Mouse (Mus musculus): Measurements from ENCODE around the gene Ccdc187.

Gene Ccdc187

GRCm38 (mm10) chr2:26214526-26214925 is 79.8 kb downstream of the Ccdc187 start:
- no peak for DNase-seq (ENCODE audit: low read depth, low spot score)

- DNase-seq (ENCODE audit: low read depth, low spot score) = no peak
These were observed 84.8 kb downstream of the Ccdc187 start for GRCm38 (mm10) chr2:26209566-26209965.

- DNase-seq (ENCODE audit: low read depth, low spot score) = peak; percentile 86
These were observed 86.1 kb downstream of the Ccdc187 start, which contains the start of gene Lhx3 for GRCm38 (mm10) chr2:26208126-26208789. TSS of gene Lhx3 (minus strand) at chr2:26208289.

- DNase-seq (ENCODE audit: low read depth, low spot score) = no peak
These were observed 86.8 kb downstream of the Ccdc187 start for GRCm38 (mm10) chr2:26207559-26207958.

- no peak for DNase-seq (ENCODE audit: low read depth, low spot score)
These were observed 88.6 kb downstream of the Ccdc187 start for GRCm38 (mm10) chr2:26205761-26206160.

- peak; percentile 38 for DNase-seq (ENCODE audit: low read depth, low spot score)
These were observed 89.2 kb downstream of the Ccdc187 start for GRCm38 (mm10) chr2:26205126-26205525.

- no peak for DNase-seq (ENCODE audit: low read depth, low spot score)
These were observed 91.4 kb downstream of the Ccdc187 start for GRCm38 (mm10) chr2:26202849-26203475.

GRCm38 (mm10) chr2:26201926-26202848 is 92.2 kb downstream of the Ccdc187 start:
- DNase-seq (ENCODE audit: low read depth, low spot score) = no peak

- peak; percentile 41 for DNase-seq (ENCODE audit: low read depth, low spot score)
These were observed 95.9 kb downstream of the Ccdc187 start for GRCm38 (mm10) chr2:26198488-26198887.

- no peak for DNase-seq (ENCODE audit: low read depth, low spot score)
These were observed 99.6 kb downstream of the Ccdc187 start for GRCm38 (mm10) chr2:26194552-26195339.
